Mouse (Mus musculus) olfactory bulb, adult 2 months (tissue): Measurements from ENCODE around the gene Prpsap2.

ENCODE experiments used
- CTCF ChIP-seq: fragments of 200-500 bp; IDR thresholded peaks from 2 replicates; pipeline ENCODE4 v1.5.1; 2012; ENCODE audit warnings: low read depth, mild to moderate bottlenecking, low read length, moderate library complexity; ENCODE audit not compliant: insufficient read depth
- POLR2A ChIP-seq: fragments of 200-500 bp; IDR thresholded peaks from 2 replicates; pipeline ENCODE4 v1.6.1; 2012; ENCODE audit warnings: mild to moderate bottlenecking, low read depth, low read length, moderate library complexity; ENCODE audit not compliant: insufficient read depth

GRCm38 (mm10) chr11:61686141-61686540, 75.7 kb downstream of the Prpsap2 start:
- no peak for TF ChIP-seq POLR2A
- TF ChIP-seq CTCF, result no peak
